Mouse (Mus musculus) myocyte (in vitro differentiated cells): Measurements from ENCODE around the gene Col13a1. TPM values are rescaled to one million over a fixed set of nuclear protein-coding genes. Genes with fewer than 3 reads are reported as not detected.

Source experiments
- H3K27me3 ChIP-seq: one replicate; pipeline ENCODE4 v1.6.1; 2011; ENCODE audit not compliant: control insufficient read depth, insufficient read depth, insufficient read length
- H3K36me3 ChIP-seq: one replicate; pipeline ENCODE4 v1.6.1; 2011; ENCODE audit not compliant: control insufficient read depth, insufficient read depth
- H3K4me2 ChIP-seq: one replicate; pipeline ENCODE4 v1.6.1; 2011; ENCODE audit warnings: low read depth, control low read depth
- H3K4me3 ChIP-seq: one replicate; pipeline ENCODE4 v1.5.1; 2011; ENCODE audit warnings: mild to moderate bottlenecking, control low read depth, moderate library complexity
- H3K79me2 ChIP-seq: one replicate; pipeline ENCODE4 v1.6.1; 2011; ENCODE audit not compliant: control insufficient read depth, insufficient read depth
- H3ac ChIP-seq: one replicate; pipeline ENCODE4 v1.6.1; 2011; ENCODE audit not compliant: control insufficient read depth, insufficient read length
- CEBPB ChIP-seq: IDR thresholded peaks from 2 replicates; pipeline ENCODE4 v1.6.1; 2011; ENCODE audit warnings: mild to moderate bottlenecking, moderate library complexity; ENCODE audit not compliant: poor library complexity, insufficient read depth, severe bottlenecking
- E2F4 ChIP-seq: IDR thresholded peaks from one replicate; pipeline ENCODE4 v1.6.1; 2011; ENCODE audit warnings: mild to moderate bottlenecking, control low read depth, moderate library complexity; ENCODE audit not compliant: insufficient read depth
- MAX ChIP-seq: IDR thresholded peaks from one replicate; pipeline ENCODE4 v1.6.1; 2011; ENCODE audit warnings: low read depth, mild to moderate bottlenecking, control low read depth
- MYOD1 ChIP-seq, 3 experiments: IDR thresholded peaks; one replicate each; pipeline ENCODE4 v1.6.1; 2011; ENCODE audit warnings: control low read depth in 2 of 3, low read depth in 2 of 3, mild to moderate bottlenecking in 2 of 3, moderate library complexity in 1 of 3; ENCODE audit not compliant: insufficient read length in 2 of 3, control insufficient read depth in 1 of 3
- MYOG ChIP-seq, 3 experiments: IDR thresholded peaks; one replicate each; pipeline ENCODE4 v1.6.1; 2011; ENCODE audit warnings: control low read depth in 2 of 3, low read depth in 2 of 3, mild to moderate bottlenecking in 2 of 3; ENCODE audit not compliant: insufficient read length in 2 of 3, control insufficient read depth in 1 of 3, insufficient read depth in 1 of 3
- POLR2A ChIP-seq: IDR thresholded peaks from one replicate; pipeline ENCODE4 v1.6.1; 2011; ENCODE audit warnings: low read depth, mild to moderate bottlenecking, control low read depth, moderate library complexity; ENCODE audit not compliant: insufficient read length
- POLR2AphosphoS2 ChIP-seq: IDR thresholded peaks from one replicate; pipeline ENCODE4 v1.6.1; 2011; ENCODE audit warnings: low read depth, control low read depth; ENCODE audit not compliant: insufficient read length
- REST ChIP-seq: IDR thresholded peaks from one replicate; pipeline ENCODE4 v1.6.1; 2011; ENCODE audit warnings: mild to moderate bottlenecking, control low read depth, moderate library complexity; ENCODE audit not compliant: insufficient read depth, insufficient read length
- SRF ChIP-seq: IDR thresholded peaks from one replicate; pipeline ENCODE4 v1.6.1; 2011; ENCODE audit warnings: low read depth; ENCODE audit not compliant: control insufficient read depth, insufficient read length
- TCF12 ChIP-seq: IDR thresholded peaks from one replicate; pipeline ENCODE4 v1.6.1; 2011; ENCODE audit warnings: mild to moderate bottlenecking, control low read depth; ENCODE audit not compliant: poor library complexity, insufficient read depth, severe bottlenecking
- TCF3 ChIP-seq: IDR thresholded peaks from one replicate; pipeline ENCODE4 v1.6.1; 2011; ENCODE audit warnings: low read depth, control low read depth; ENCODE audit not compliant: insufficient read length
- USF1 ChIP-seq: IDR thresholded peaks from one replicate; pipeline ENCODE4 v1.6.1; 2011; ENCODE audit warnings: low read depth, mild to moderate bottlenecking, control low read depth, moderate library complexity
- polyA plus RNA-seq: library from polyadenylated mRNA; unstranded; fragments of >200 nt; fragmentation: generic; extraction: Trizol; gene quantifications from one replicate; pipeline ENCODE4 v1.2.1, GENCODE M21; 2012; ENCODE audit warnings: missing spikeins

The Col13a1 gene
- polyA plus RNA-seq, 1 experiment, result 0.13 TPM

DNA sequence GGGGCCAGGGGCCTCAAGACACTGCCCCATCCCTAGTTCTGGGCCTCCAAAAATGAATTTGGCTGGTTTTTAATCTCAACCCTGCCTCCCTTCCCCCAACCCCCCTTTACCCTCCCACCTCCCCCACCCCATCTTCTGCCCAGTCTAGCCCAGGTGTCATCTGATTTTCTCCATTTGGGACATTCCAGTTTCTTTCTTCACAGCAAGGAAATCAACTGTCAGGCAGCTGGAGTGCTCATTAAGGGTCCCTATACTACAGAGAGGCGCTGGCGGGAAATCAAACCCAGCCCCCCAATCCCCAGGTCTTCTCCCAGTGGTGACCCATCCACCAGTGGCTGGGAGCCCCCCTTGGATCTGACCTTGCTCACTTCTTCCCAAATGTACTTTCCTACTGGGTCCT is 4.3 kb downstream of the Col13a1 start:
- H3K79me2 ChIP-seq, result no peaks in the 10 kb centered on the region
- H3K4me2 ChIP-seq, result no peak overlapping the region
- H3K27me3 ChIP-seq, result peaks cover 40% of the 10 kb centered on the region
- H3ac ChIP-seq, result no peak overlapping the region
- H3K36me3 ChIP-seq, result no peaks in the 10 kb centered on the region
- no peak overlapping the region for H3K4me3 ChIP-seq
- no peak for TF ChIP-seq TCF12
- no peak for TF ChIP-seq REST
- TF ChIP-seq CEBPB, result no peak
- no peak for TF ChIP-seq E2F4
- TF ChIP-seq SRF, result no peak
- no peak for TF ChIP-seq POLR2A

DNA sequence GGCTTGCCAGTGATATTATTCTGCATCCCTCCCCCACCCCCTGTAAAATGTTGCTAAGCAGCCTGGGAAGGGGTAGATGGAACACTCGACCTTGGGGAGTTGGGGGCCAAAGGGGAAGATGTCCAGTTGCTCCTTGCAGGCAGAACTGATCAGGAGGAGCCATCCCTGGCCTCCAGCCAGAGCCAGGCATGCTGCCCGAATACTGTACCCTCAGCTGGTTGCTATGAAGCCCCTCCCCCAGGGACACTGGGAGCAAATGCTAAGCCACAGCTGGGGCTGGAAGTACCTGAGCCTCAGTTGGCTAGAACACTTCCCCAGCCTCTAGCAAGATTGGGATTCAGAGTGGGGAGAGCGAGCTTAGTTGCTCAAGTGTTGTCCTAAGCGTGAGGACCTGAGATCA is 6.9 kb downstream of the Col13a1 start:
- no peaks in the 10 kb centered on the region for H3K36me3 ChIP-seq
- peaks cover 15% of the 10 kb centered on the region for H3K27me3 ChIP-seq
- H3K4me2 ChIP-seq, result no peak overlapping the region
- TF ChIP-seq MYOG (IDR thresholded peaks at IDR 0.05; ENCODE audit: control insufficient read depth in 1 of 3, insufficient read depth in 1 of 3, insufficient read length in 2 of 3, low read depth in 2 of 3), result no peak
- TF ChIP-seq MYOD1 (IDR thresholded peaks at IDR 0.05; ENCODE audit: control insufficient read depth in 1 of 3, insufficient read length in 2 of 3, low read depth in 2 of 3), result no peak
- TF ChIP-seq POLR2AphosphoS2, result no peak
- no peak for TF ChIP-seq TCF12
- TF ChIP-seq REST, result no peak
- TF ChIP-seq TCF3, result no peak
- TF ChIP-seq SRF, result no peak
- no peak for TF ChIP-seq CEBPB
- TF ChIP-seq USF1, result no peak
- TF ChIP-seq POLR2A, result no peak
- no peak for TF ChIP-seq E2F4
- TF ChIP-seq MAX, result no peak
- H3K79me2 ChIP-seq, result no peaks in the 10 kb centered on the region
- H3ac ChIP-seq, result no peak overlapping the region
- H3K4me3 ChIP-seq, result no peak overlapping the region

DNA sequence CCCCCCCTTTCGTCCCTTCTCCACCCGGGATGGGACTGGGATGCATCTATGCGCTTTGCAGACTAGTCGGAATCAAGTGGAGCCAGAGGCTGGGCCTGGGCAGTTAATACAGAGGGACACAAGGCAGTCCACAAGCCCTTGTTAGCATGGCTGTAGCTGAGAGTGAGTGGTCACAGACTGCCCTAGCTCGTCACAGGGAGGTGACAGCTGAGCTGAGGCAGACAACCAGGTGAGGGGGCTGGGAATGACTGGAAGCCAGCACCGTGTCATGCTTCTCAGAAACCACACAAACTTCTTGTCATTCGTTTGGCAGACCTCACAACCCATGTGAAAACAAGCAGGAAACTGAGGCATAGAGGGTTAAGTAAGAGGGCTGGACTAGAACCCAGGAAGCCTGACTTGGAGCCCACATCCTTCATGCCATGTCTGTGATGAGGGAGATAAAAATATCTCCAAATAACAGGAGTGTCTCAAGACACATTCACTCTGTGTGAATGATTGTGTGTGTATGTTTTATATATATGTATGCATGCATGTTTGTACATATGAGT is 10.8 kb downstream of the Col13a1 start:
- H3ac ChIP-seq, result no peak overlapping the region
- H3K79me2 ChIP-seq, result no peaks in the 10 kb centered on the region
- no peak for TF ChIP-seq TCF12
- TF ChIP-seq E2F4, result no peak
- peak in 1 of 3 experiments; percentile 18 for TF ChIP-seq MYOG (IDR thresholded peaks at IDR 0.05; ENCODE audit: control insufficient read depth in 1 of 3, insufficient read depth in 1 of 3, insufficient read length in 2 of 3, low read depth in 2 of 3)
- TF ChIP-seq MYOD1 (IDR thresholded peaks at IDR 0.05; ENCODE audit: control insufficient read depth in 1 of 3, insufficient read length in 2 of 3, low read depth in 2 of 3), result peak in 1 of 3 experiments; percentile 22
- no peak for TF ChIP-seq TCF3
- no peak for TF ChIP-seq REST
- no peak overlapping the region for H3K4me2 ChIP-seq
- no peaks in the 10 kb centered on the region for H3K27me3 ChIP-seq
- H3K36me3 ChIP-seq, result no peaks in the 10 kb centered on the region
- H3K4me3 ChIP-seq, result no peak overlapping the region

DNA sequence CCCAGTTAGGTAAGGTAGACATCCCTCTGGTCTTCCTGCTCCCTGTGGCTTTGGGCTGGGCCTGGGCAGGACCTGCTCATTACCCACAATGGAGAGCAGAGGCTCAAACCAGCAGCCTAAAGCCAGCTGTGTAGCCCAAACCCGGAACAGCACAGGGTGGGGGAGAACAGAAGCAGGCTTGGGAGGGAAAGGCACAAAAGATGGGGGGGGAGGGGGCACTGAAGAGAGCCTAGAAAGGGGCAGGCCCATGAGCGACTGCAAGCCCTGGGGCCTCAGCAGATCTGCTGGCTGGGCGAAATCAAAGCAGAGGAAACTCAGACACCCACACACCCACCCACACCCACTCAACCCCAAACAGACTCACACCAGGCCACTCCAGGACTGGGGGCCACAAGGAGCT is 11.7 kb downstream of the Col13a1 start:
- no peaks in the 10 kb centered on the region for H3K27me3 ChIP-seq
- H3K4me2 ChIP-seq, result no peak overlapping the region
- no peaks in the 10 kb centered on the region for H3K36me3 ChIP-seq
- TF ChIP-seq SRF, result no peak
- TF ChIP-seq POLR2AphosphoS2, result no peak
- TF ChIP-seq MAX, result no peak
- TF ChIP-seq MYOG (IDR thresholded peaks at IDR 0.05; ENCODE audit: control insufficient read depth in 1 of 3, insufficient read depth in 1 of 3, insufficient read length in 2 of 3, low read depth in 2 of 3), result no peak
- no peak for TF ChIP-seq POLR2A
- no peak for TF ChIP-seq USF1
- TF ChIP-seq CEBPB, result no peak
- no peak for TF ChIP-seq E2F4
- TF ChIP-seq TCF12, result no peak
- no peak for TF ChIP-seq REST
- no peak for TF ChIP-seq MYOD1 (IDR thresholded peaks at IDR 0.05; ENCODE audit: control insufficient read depth in 1 of 3, insufficient read length in 2 of 3, low read depth in 2 of 3)
- TF ChIP-seq TCF3, result no peak
- no peaks in the 10 kb centered on the region for H3K79me2 ChIP-seq
- H3ac ChIP-seq, result no peak overlapping the region
- no peak overlapping the region for H3K4me3 ChIP-seq

DNA sequence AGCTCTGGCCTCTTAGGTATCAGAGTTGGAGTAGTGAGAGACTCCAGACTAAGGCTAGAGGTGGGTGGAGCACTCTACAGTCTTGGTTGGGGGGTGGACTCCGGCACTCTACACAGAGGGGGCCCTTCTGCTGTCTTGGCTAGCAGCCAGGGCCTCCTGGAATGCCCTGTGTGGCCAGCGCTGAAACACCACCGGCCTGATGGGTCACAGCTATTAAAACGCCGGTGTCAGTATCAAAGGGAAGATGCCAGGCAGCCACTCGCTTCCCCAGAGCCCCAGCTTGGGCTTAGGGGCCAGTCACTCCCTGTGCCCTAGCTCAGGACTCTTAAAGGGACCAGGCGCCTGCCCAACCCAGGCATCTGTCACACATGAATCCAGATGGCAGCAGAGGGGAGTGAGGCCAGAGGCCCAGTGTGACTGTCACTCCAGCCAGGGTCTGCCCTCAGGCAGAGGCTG is 13.5 kb downstream of the Col13a1 start:
- Histone ChIP-seq H3K79me2 (no peaks in the 10 kb centered on the region), H3K4me2 (no peak overlapping the region), H3K27me3 (no peaks in the 10 kb centered on the region), H3ac (no peak overlapping the region), H3K36me3 (no peaks in the 10 kb centered on the region), H3K4me3 (no peak overlapping the region)
- TF ChIP-seq MYOG (IDR thresholded peaks at IDR 0.05; ENCODE audit: control insufficient read depth in 1 of 3, insufficient read depth in 1 of 3, insufficient read length in 2 of 3, low read depth in 2 of 3), result no peak
- TF ChIP-seq SRF, result no peak
- no peak for TF ChIP-seq CEBPB
- TF ChIP-seq REST, result no peak
- TF ChIP-seq TCF3, result no peak
- no peak for TF ChIP-seq MYOD1 (IDR thresholded peaks at IDR 0.05; ENCODE audit: control insufficient read depth in 1 of 3, insufficient read length in 2 of 3, low read depth in 2 of 3)
- TF ChIP-seq USF1, result no peak
- no peak for TF ChIP-seq E2F4
- TF ChIP-seq TCF12, result no peak
- TF ChIP-seq POLR2AphosphoS2, result no peak
- no peak for TF ChIP-seq MAX
- no peak for TF ChIP-seq POLR2A
